Mouse (Mus musculus) heart, adult 2 months (tissue): ENCODE data around the gene Sv2c. TPM values are rescaled to one million over a fixed set of nuclear protein-coding genes. Genes with fewer than 3 reads are reported as not detected.

ENCODE experiments used
- DNase-seq, 2 experiments: peaks; one replicate each; pipeline ENCODE4 v3.0.0; 2021
- H3K27ac ChIP-seq: fragments of 200-600 bp; 2 replicates; pipeline ENCODE4 v1.8.1; 2022
- H3K27me3 ChIP-seq: fragments of 200-500 bp; 2 replicates; pipeline ENCODE4 v1.6.1; 2012; ENCODE audit warnings: mild to moderate bottlenecking, low read length, inconsistent platforms, mixed read lengths; ENCODE audit not compliant: control insufficient read depth, insufficient read depth
- H3K36me3 ChIP-seq: fragments of 200-500 bp; 2 replicates; pipeline ENCODE4 v1.6.1; 2012; ENCODE audit warnings: low read length, inconsistent platforms; ENCODE audit not compliant: control insufficient read depth, insufficient read depth
- H3K4me1 ChIP-seq: fragments of 200-500 bp; 2 replicates; pipeline ENCODE4 v1.6.1; 2011; ENCODE audit warnings: low read length; ENCODE audit not compliant: control insufficient read depth, insufficient read depth
- H3K4me3 ChIP-seq: fragments of 200-600 bp; 2 replicates; pipeline ENCODE4 v1.8.1; 2022
- H3K79me2 ChIP-seq: fragments of 200-500 bp; replicated peaks from 2 replicates; pipeline ENCODE4 v1.6.1; 2012; ENCODE audit warnings: mild to moderate bottlenecking, inconsistent platforms, low read length, moderate library complexity, mixed read lengths; ENCODE audit not compliant: control insufficient read depth, insufficient read depth
- H3K9ac ChIP-seq: fragments of 200-500 bp; 2 replicates; pipeline ENCODE4 v1.6.1; 2012; ENCODE audit warnings: low read depth, mild to moderate bottlenecking, control low read depth, inconsistent platforms, low read length, mixed read lengths
- CTCF ChIP-seq: fragments of 200-600 bp; IDR thresholded peaks from 2 replicates; pipeline ENCODE4 v1.8.1; 2022; ENCODE audit warnings: antibody characterized with exemption, mild to moderate bottlenecking, moderate library complexity
- EP300 ChIP-seq: fragments of 200-500 bp; IDR thresholded peaks from 2 replicates; pipeline ENCODE4 v1.6.1; 2011; ENCODE audit warnings: low read depth, low read length, control low read depth; ENCODE audit not compliant: insufficient read depth
- POLR2A ChIP-seq: fragments of 200-500 bp; IDR thresholded peaks from 2 replicates; pipeline ENCODE4 v1.6.1; 2011; ENCODE audit warnings: mild to moderate bottlenecking, low read depth, low read length, control low read depth; ENCODE audit not compliant: insufficient read depth
- WGBS: fragments of 180-500 bp; shearing (Covaris S2); methylation state at CpG from one replicate; pipeline ENCODE4 v1.1.7; 2018; 5-methylcytosine and 5-hydroxymethylcytosine counted together
- intact Hi-C: fragments of 180-260 bp; cut with DNase I; formaldehyde crosslinking; loops from one replicate; pipeline ENCODE4 v1.15.1; 2025
- polyA plus RNA-seq: library from polyadenylated mRNA; depleted of rRNA; stranded (reverse); fragments of >200 nt; gene quantifications from 2 replicates; pipeline ENCODE4 v1.2.3, GENCODE M21; 2012
- total RNA-seq, 2 experiments: library from RNA; stranded (reverse); gene quantifications; 2 replicates each; pipeline ENCODE4 v1.2.3; 2021

Gene Sv2c
- total and polyA plus RNA-seq, 3 experiments, result 0.23 to 0.48 (median 0.41) TPM

DNA sequence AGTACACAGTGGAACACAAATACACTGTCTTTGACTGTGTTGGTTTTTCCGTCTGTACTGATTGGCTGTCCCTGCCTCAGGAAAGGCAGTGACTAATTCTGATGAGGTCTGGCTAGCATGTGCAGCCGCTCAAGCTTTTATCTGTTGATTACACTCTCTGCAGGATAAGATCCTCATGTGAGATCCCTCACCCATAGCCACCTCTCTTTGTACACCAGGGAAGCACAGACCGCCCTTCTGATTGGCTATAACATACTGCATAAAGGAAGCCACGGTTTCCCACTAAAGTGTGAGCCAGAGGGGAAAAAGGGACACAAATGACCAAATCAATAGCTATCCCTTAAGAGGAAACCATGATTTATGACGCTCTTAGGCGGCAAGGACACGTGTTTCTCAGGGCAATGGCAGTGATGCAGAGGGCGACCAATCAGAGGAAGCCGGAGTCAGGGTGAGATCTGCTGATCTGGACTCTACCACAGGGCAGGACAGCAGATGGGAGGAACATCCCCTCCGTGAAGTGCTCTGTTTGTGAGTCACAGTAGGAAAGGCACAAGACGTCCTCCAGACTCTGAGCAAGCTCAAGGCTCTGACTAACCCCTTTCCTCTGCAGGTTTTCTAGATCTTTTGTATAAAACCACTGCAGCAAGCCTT, 121.4 kb downstream of the Sv2c start:
- H3K27ac ChIP-seq, result no peak overlapping the region
- no peaks in the 10 kb centered on the region for H3K4me1 ChIP-seq
- 26% methylated on average over 11 of the region's 11 CpGs for WGBS
- H3K4me3 ChIP-seq, result no peak overlapping the region
- TF ChIP-seq EP300, result no peak
- no peak for TF ChIP-seq CTCF
- TF ChIP-seq POLR2A, result no peak
- no peak overlapping the region for H3K9ac ChIP-seq
- DNase-seq, result no peak
- H3K79me2 ChIP-seq, result no peaks in the 10 kb centered on the region
- H3K27me3 ChIP-seq, result no peaks in the 10 kb centered on the region
- intact Hi-C loops, result no loop called here
- no peaks in the 10 kb centered on the region for H3K36me3 ChIP-seq

DNA sequence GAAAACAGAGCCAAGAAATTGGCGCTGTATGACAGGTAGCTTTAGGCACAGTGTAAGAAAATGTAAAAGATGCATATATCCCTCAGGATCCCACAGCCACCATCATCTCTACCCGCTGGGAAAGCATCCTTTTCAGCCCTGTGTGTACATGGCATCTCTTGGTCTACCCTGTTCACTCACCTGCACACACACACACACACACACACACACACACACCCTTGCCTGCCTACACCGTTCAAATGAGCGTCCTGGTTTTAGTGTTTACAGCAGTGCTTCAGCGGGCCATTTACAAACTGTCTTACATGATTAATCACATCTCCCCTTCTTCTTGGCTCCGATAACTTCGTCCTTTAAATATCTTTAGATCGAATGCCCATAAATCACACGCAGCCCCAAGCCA, 123.4 kb downstream of the Sv2c start:
- no peaks in the 10 kb centered on the region for H3K27me3 ChIP-seq
- intact Hi-C loops, result no loop called here
- DNase-seq, result no peak
- TF ChIP-seq EP300 (no peak), CTCF (no peak), POLR2A (no peak)
- H3K9ac ChIP-seq, result no peak overlapping the region
- no peaks in the 10 kb centered on the region for H3K36me3 ChIP-seq
- no peak overlapping the region for H3K27ac ChIP-seq
- H3K79me2 ChIP-seq, result no peaks in the 10 kb centered on the region
- no peak overlapping the region for H3K4me3 ChIP-seq
- no peaks in the 10 kb centered on the region for H3K4me1 ChIP-seq
- 85% methylated on average over 9 of the region's 9 CpGs for WGBS

DNA sequence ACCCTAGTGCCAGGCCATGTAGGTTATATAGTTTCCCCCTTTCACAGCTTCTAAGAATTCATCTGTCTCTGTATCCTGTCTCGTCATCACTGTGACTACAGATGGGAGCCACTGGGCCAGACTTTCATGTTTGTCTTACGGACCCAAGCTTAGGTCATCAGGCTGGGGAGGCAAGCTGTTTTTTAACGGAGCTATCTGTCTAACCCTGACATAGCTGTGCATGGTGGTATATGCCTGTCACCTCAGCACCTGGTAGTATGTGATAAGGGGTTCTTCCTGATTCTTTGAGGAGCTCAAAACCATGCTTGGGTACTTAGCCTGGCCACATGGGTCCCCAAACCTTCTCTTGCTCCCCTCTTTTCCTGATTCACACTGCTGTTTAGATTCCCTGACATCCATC, 124.2 kb downstream of the Sv2c start:
- TF ChIP-seq EP300, result no peak
- no peak for TF ChIP-seq POLR2A
- TF ChIP-seq CTCF, result no peak
- no peak overlapping the region for H3K9ac ChIP-seq
- WGBS, result 43% methylated on average over 3 of the region's 3 CpGs
- H3K4me3 ChIP-seq, result no peak overlapping the region
- H3K27me3 ChIP-seq, result no peaks in the 10 kb centered on the region
- no peaks in the 10 kb centered on the region for H3K79me2 ChIP-seq
- no peak for DNase-seq
- no peaks in the 10 kb centered on the region for H3K4me1 ChIP-seq
- no peak overlapping the region for H3K27ac ChIP-seq
- intact Hi-C loops, result no loop called here
- no peaks in the 10 kb centered on the region for H3K36me3 ChIP-seq

- H3K27me3 ChIP-seq, result no peaks in the 10 kb centered on the region
- H3K4me3 ChIP-seq, result no peak overlapping the region
- H3K79me2 ChIP-seq, result no peaks in the 10 kb centered on the region
- 81% methylated on average over 3 of the region's 3 CpGs for WGBS
- H3K9ac ChIP-seq, result no peak overlapping the region
- intact Hi-C loops, result no loop called here
- no peaks in the 10 kb centered on the region for H3K4me1 ChIP-seq
- no peak for DNase-seq
- H3K27ac ChIP-seq, result no peak overlapping the region
- H3K36me3 ChIP-seq, result no peaks in the 10 kb centered on the region
- no peak for TF ChIP-seq CTCF
- no peak for TF ChIP-seq EP300
- no peak for TF ChIP-seq POLR2A
Measured at GRCm38 (mm10) chr13:96003539-96003938, 128.8 kb downstream of the Sv2c start.

GRCm38 (mm10) chr13:96002475-96002874, 129.9 kb downstream of the Sv2c start:
- H3K4me3 ChIP-seq, result no peak overlapping the region
- no peaks in the 10 kb centered on the region for H3K79me2 ChIP-seq
- DNase-seq, result no peak
- H3K36me3 ChIP-seq, result no peaks in the 10 kb centered on the region
- no peak overlapping the region for H3K9ac ChIP-seq
- no peaks in the 10 kb centered on the region for H3K4me1 ChIP-seq
- H3K27me3 ChIP-seq, result no peaks in the 10 kb centered on the region
- no peak for TF ChIP-seq POLR2A
- no peak for TF ChIP-seq EP300
- TF ChIP-seq CTCF, result no peak
- 38% methylated on average over 5 of the region's 5 CpGs for WGBS
- intact Hi-C loops, result no loop called here
- no peak overlapping the region for H3K27ac ChIP-seq

- Histone ChIP-seq H3K27me3 (no peaks in the 10 kb centered on the region), H3K27ac (no peak overlapping the region), H3K4me1 (no peaks in the 10 kb centered on the region), H3K36me3 (no peaks in the 10 kb centered on the region), H3K9ac (no peak overlapping the region), H3K4me3 (no peak overlapping the region), H3K79me2 (no peaks in the 10 kb centered on the region)
- DNase-seq, result no peak
- 82% methylated on average over 10 of the region's 10 CpGs for whole genome bisulfite sequencing
- TF ChIP-seq EP300 (no peak), CTCF (no peak), POLR2A (no peak)
- intact Hi-C loops, result no loop called here
Measured at GRCm38 (mm10) chr13:95999396-95999795, 133.0 kb downstream of the Sv2c start.
